Mouse (Mus musculus): ENCODE measurements around the gene Acot3. TPM values are rescaled to one million over a fixed set of nuclear protein-coding genes. Genes with fewer than 3 reads are reported as not detected.
"Not testable (repeated sequence)": the region's sequence is repeated elsewhere in the genome, so short reads cannot be mapped to it uniquely, and the experiment has no call there.

Gene Acot3
- polyA plus RNA-seq, 1 experiment from 2014 or later, result 0.25 TPM

DNA sequence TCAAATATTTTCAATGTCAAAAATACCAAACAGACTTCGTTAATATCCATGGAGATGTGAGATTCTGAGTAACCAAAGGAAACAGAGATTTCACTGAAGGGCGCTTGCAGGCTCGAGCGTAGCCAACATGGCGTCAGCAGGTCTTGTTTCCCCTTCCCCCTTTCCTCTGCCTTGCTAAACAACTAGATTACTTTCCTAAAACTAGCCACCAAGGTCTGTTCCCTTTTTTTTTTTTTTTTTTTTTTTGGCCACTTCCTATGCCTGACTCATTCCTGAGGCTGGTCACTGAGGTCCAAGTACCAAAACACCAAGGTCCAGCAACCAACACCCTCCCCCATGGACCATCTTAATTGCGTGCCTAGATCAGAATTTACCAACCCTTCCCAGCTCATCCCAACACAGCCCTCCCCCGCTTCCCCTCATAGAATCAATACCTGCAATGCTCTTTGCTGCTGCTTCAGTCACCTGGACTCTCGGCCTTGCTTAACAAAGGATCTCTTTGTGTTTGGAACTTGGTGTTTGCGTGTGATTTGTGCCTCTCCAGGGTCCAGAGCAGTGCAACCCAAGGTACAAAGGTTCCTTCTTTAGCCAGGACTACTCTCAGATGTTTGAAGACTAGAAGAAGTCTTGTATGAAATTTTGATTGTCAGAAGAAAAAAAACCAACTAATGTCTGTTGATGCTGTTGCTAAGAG lies 28.7 kb upstream of the Acot3 start:
- no peaks in the 10 kb centered on the region; the same call in 1 of the 2 replicates for H3K36me3 ChIP-seq (replicated peaks)
- 78% methylated on average over 9 of the region's 9 CpGs for WGBS
- no peaks in the 10 kb centered on the region for H3K27me3 ChIP-seq (replicated peaks; ENCODE audit: low read depth, poor library complexity, severe bottlenecking)
- no peak overlapping the region for H3K4me3 ChIP-seq
- H3K4me1 ChIP-seq, result no peaks in the 10 kb centered on the region
- no peak overlapping the region for H3K27ac ChIP-seq (replicated peaks)
- no peak for DNase-seq (ENCODE audit: low spot score)
- H3K9me3 ChIP-seq, result no peaks in the 10 kb centered on the region

- 93% methylated on average over 7 of the region's 7 CpGs for WGBS
- no peak overlapping the region for H3K27ac ChIP-seq (replicated peaks)
- H3K36me3 ChIP-seq (replicated peaks), result no peaks in the 10 kb centered on the region
- H3K4me3 ChIP-seq, result no peak overlapping the region
- no peak for DNase-seq (ENCODE audit: low spot score)
- no peaks in the 10 kb centered on the region for H3K27me3 ChIP-seq (replicated peaks; ENCODE audit: low read depth, poor library complexity, severe bottlenecking)
- no peaks in the 10 kb centered on the region for H3K4me1 ChIP-seq
- H3K9me3 ChIP-seq, result no peaks in the 10 kb centered on the region
Measured at GRCm38 (mm10) chr12:84025888-84026287, 26.1 kb upstream of the Acot3 start.

DNA sequence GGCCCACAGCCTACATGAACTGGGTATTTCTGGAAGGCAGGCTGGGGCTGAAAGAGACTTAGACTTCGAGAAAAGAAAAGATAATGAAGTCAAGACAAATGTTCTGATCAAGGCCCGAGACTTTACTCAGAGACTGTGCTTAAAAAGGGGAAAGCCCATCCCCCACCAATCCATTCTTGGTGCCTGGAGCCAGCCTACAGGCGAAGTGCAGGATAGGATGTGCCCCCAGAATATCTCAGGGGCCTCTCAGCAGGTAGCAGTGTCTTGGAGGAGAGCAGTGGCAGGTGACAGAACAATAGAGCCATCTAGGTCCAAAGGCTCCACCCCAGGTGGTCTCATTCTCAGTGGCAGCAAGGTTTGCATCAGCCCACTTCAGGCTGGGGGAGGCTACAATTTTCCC lies 23.6 kb upstream of the Acot3 start:
- 43% methylated on average over 3 of the region's 3 CpGs for WGBS
- H3K4me1 ChIP-seq; H3K27ac ChIP-seq (replicated peaks); H3K27me3 ChIP-seq (replicated peaks; ENCODE audit: low read depth, poor library complexity, severe bottlenecking); H3K36me3 ChIP-seq (replicated peaks); DNase-seq (ENCODE audit: low spot score); H3K9me3 ChIP-seq; H3K4me3 ChIP-seq: not testable (repeated sequence)

GRCm38 (mm10) chr12:84029043-84029442 lies 22.9 kb upstream of the Acot3 start:
- not testable (repeated sequence) for H3K4me1 ChIP-seq; H3K36me3 ChIP-seq (replicated peaks); DNase-seq (ENCODE audit: low spot score); H3K9me3 ChIP-seq; H3K4me3 ChIP-seq; H3K27ac ChIP-seq (replicated peaks); H3K27me3 ChIP-seq (replicated peaks; ENCODE audit: low read depth, poor library complexity, severe bottlenecking)
- 80% methylated on average over 1 of the region's 1 CpGs for WGBS

DNA sequence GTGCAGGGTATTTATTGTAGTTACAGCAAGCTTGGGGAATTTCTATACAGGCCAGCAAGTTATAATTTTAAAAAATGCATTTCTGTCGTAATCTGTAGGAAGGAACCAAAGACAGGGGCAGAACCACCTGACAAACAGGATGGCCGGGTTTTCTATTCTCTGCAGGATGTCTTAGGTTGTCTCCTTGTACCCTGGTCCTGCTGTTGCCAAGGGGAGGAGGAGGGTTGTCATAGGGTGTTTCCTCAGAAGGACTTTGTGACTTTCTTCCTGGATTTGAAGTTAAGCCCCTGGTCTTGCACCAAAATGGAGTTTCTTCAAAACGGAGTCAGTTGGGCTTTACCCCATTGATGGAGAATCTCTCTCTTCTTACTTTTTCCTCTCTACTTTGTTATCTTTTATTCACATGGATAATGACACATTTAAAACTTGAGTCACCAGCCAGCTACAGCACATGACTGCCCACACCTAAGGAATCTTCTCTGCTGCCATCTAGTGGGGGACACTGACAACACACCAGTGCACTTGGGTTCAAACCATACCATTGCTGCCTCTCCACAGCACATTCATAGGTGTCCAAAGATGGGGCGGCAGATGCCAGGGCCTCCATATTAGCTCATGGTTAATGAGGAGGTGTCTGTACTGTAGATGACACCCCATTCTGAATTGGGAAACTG lies 21.1 kb upstream of the Acot3 start:
- no peaks in the 10 kb centered on the region for H3K27me3 ChIP-seq (replicated peaks; ENCODE audit: low read depth, poor library complexity, severe bottlenecking)
- H3K9me3 ChIP-seq, result no peaks in the 10 kb centered on the region
- 79% methylated on average over 4 of the region's 4 CpGs for WGBS
- H3K4me1 ChIP-seq, result no peaks in the 10 kb centered on the region
- H3K4me3 ChIP-seq, result no peak overlapping the region
- no peaks in the 10 kb centered on the region for H3K36me3 ChIP-seq (replicated peaks)
- peak; percentile 63 for DNase-seq (ENCODE audit: low spot score)
- no peak overlapping the region for H3K27ac ChIP-seq (replicated peaks)

GRCm38 (mm10) chr12:84032854-84033253 lies 19.1 kb upstream of the Acot3 start:
- H3K36me3 ChIP-seq (replicated peaks), result no peaks in the 10 kb centered on the region
- no peak overlapping the region for H3K4me3 ChIP-seq
- WGBS, result 92% methylated on average over 4 of the region's 4 CpGs
- H3K27ac ChIP-seq (replicated peaks), result no peak overlapping the region
- H3K27me3 ChIP-seq (replicated peaks; ENCODE audit: low read depth, poor library complexity, severe bottlenecking), result peaks cover 10% of the 10 kb centered on the region
- no peak for DNase-seq (ENCODE audit: low spot score)
- H3K4me1 ChIP-seq, result no peaks in the 10 kb centered on the region; the same call in 1 of the 2 replicates
- no peaks in the 10 kb centered on the region for H3K9me3 ChIP-seq

GRCm38 (mm10) chr12:84033302-84033701 lies 18.6 kb upstream of the Acot3 start:
- not testable (repeated sequence) for H3K36me3 ChIP-seq (replicated peaks); H3K9me3 ChIP-seq; H3K4me3 ChIP-seq; H3K27me3 ChIP-seq (replicated peaks; ENCODE audit: low read depth, poor library complexity, severe bottlenecking); H3K27ac ChIP-seq (replicated peaks); H3K4me1 ChIP-seq; DNase-seq (ENCODE audit: low spot score)
- 86% methylated on average over 2 of the region's 2 CpGs for WGBS

DNA sequence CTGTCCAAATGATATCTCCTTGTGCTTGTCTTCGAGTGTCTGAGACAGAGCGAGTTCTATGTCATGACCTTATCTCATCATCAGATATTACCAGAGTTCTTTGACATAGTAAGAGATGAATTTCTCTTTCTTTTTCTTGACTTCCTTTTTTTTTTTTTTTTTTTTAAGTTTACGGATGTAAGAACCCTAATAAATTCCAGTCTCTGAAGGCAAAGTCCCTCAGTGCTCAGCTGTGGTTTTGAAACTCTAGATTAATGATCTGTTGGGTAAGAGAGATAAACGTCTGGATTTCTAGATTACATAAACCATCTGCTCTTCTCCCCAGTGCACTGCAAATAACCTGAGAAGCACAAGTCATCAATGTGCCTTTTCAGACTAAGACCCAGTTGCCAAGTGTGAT lies 17.8 kb upstream of the Acot3 start:
- no peak overlapping the region for H3K4me3 ChIP-seq
- H3K9me3 ChIP-seq, result no peaks in the 10 kb centered on the region
- no peak overlapping the region for H3K27ac ChIP-seq (replicated peaks)
- DNase-seq (ENCODE audit: low spot score), result no peak
- 80% methylated on average over 4 of the region's 4 CpGs for WGBS
- H3K27me3 ChIP-seq (replicated peaks; ENCODE audit: low read depth, poor library complexity, severe bottlenecking), result peaks cover 10% of the 10 kb centered on the region
- H3K4me1 ChIP-seq, result peaks cover 3% of the 10 kb centered on the region; the same call in 1 of the 2 replicates
- H3K36me3 ChIP-seq (replicated peaks), result no peaks in the 10 kb centered on the region

- 10% methylated on average over 32 of the region's 32 CpGs for WGBS
- Histone ChIP-seq H3K4me3 (peak within 1 kb of the TSS; percentile 59), H3K27ac (replicated peaks) (peak within 1 kb of the TSS; percentile 70), H3K9me3 (peaks cover 13% of the 10 kb centered on the region; the same call in 1 of the 2 replicates)
- not testable (repeated sequence) for H3K36me3 ChIP-seq (replicated peaks); H3K27me3 ChIP-seq (replicated peaks; ENCODE audit: low read depth, poor library complexity, severe bottlenecking); H3K4me1 ChIP-seq
- DNase-seq (ENCODE audit: low spot score), result peak; percentile 40
Measured at GRCm38 (mm10) chr12:84038241-84038640, 13.7 kb upstream of the Acot3 start, which contains the start of gene Acot4. Gene Acot4 (plus strand): TSS chr12:84038379.

DNA sequence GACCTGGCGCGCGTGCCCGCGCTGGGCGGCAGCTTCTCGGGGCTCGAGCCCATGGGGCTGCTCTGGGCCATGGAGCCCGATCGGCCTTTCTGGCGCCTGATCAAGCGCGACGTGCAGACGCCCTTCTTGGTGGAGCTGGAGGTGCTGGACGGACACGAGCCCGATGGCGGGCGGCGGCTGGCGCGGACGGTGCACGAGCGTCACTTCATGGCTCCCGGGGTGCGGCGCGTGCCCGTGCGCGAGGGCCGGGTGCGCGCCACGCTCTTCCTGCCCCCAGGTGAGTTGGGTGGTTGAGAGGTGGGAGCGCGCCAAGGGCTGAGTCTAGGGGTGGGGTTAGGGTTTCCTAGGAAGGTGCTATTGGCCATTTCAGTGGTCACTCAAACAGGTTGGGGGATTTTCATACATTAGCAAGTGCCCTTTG lies 13.2 kb upstream of the Acot3 start, which contains the start of gene Gm49366:
Gm49366 (plus strand) TSS at position 245 of the 421 bp plus-strand sequence.
- peak; percentile 54 for DNase-seq (ENCODE audit: low spot score)
- not testable (repeated sequence) for H3K4me1 ChIP-seq; H3K27me3 ChIP-seq (replicated peaks; ENCODE audit: low read depth, poor library complexity, severe bottlenecking); H3K36me3 ChIP-seq (replicated peaks)
- 3% methylated on average over 39 of the region's 39 CpGs for WGBS
- H3K27ac ChIP-seq (replicated peaks), result peak within 1 kb of the TSS; percentile 70
- H3K9me3 ChIP-seq, result peaks cover 13% of the 10 kb centered on the region; the same call in 1 of the 2 replicates
- H3K4me3 ChIP-seq, result peak within 1 kb of the TSS; percentile 59

DNA sequence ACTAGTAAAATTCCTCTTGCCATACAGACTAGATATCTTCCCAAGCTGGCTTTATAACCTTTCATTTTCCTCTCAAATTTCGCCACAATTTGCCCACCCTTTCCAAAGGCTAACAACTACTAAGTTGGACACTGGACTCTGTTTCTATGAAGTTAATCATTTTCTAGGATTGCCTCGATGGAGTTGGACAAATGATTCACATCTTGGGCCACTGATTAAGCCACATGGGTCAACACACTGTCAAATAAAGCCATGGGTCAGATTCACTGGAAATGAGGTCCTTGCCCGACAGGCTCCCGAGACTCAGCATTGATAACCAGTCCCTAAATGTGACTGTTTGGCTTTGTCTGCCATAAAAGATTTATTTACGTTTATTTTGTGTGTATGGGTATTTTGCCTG lies 9.7 kb upstream of the Acot3 start:
- 90% methylated on average over 5 of the region's 5 CpGs for WGBS
- Histone ChIP-seq H3K27ac (replicated peaks) (no peak overlapping the region), H3K4me1 (peaks cover 3% of the 10 kb centered on the region; the same call in 1 of the 2 replicates), H3K4me3 (no peak overlapping the region), H3K36me3 (replicated peaks) (peaks cover 5% of the 10 kb centered on the region; the same call in 1 of the 2 replicates), H3K27me3 (replicated peaks; ENCODE audit: low read depth, poor library complexity, severe bottlenecking) (peaks cover 6% of the 10 kb centered on the region), H3K9me3 (peaks cover 13% of the 10 kb centered on the region; the same call in 1 of the 2 replicates)
- no peak for DNase-seq (ENCODE audit: low spot score)

GRCm38 (mm10) chr12:84044045-84044444 lies 7.9 kb upstream of the Acot3 start:
- Histone ChIP-seq H3K4me1 (no peaks in the 10 kb centered on the region), H3K27me3 (replicated peaks; ENCODE audit: low read depth, poor library complexity, severe bottlenecking) (no peaks in the 10 kb centered on the region), H3K9me3 (peaks cover 27% of the 10 kb centered on the region; the same call in 1 of the 2 replicates), H3K4me3 (no peak overlapping the region), H3K27ac (replicated peaks) (no peak overlapping the region), H3K36me3 (replicated peaks) (peaks cover 5% of the 10 kb centered on the region; the same call in 1 of the 2 replicates)
- 80% methylated on average over 2 of the region's 2 CpGs for WGBS
- DNase-seq (ENCODE audit: low spot score), result no peak

DNA sequence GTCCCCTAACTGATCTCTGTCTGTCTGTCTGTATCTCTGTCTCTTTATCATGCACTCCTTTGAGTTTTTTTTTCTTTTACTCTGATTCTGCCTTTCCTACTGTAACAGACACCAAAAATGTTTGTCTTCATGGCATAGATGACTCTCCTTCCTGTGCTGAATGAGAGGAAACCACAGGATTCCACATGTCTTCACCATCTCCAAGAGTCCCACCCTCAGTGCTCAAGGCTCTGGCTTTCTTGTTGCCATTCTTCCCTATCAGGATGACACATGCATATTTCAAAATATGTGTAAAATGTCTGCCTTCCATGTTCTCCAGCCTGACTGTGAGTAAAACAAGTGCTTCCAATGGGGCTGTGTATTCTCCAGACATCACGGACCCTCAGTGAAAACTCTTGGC lies 5.0 kb upstream of the Acot3 start:
- Histone ChIP-seq H3K27me3 (replicated peaks; ENCODE audit: low read depth, poor library complexity, severe bottlenecking) (peaks cover 5% of the 10 kb centered on the region), H3K9me3 (peaks cover 13% of the 10 kb centered on the region; the same call in 1 of the 2 replicates), H3K36me3 (replicated peaks) (no peaks in the 10 kb centered on the region), H3K4me1 (no peaks in the 10 kb centered on the region), H3K27ac (replicated peaks) (no peak overlapping the region), H3K4me3 (no peak overlapping the region)
- no peak for DNase-seq (ENCODE audit: low spot score)
- 91% methylated on average over 1 of the region's 1 CpGs for WGBS
